Comparison of ENCODE assay signal across 23 mouse cellular contexts in genomic region chr9:85136715-85137582, GRCm38 (mm10).
"Had no signal": no experiment of that assay in that cellular context is flagged by ENCODE, and none has a peak within 500 bp of the region (broad histone marks: within the 10 kb centered on the region; RNA-seq: fewer than 3 reads in every experiment).

No protein-coding gene starts in this region.

- H3K4me2 ChIP-seq: limb, embryonic 13.5 days; liver, embryonic 12.5 days; liver, embryonic 15.5 days; midbrain, embryonic 11.5 days; midbrain, embryonic 15.5 days; neural tube, embryonic 12.5 days; neural tube, embryonic 15.5 days had no signal

- H3K9me3 ChIP-seq: limb, embryonic 10.5 days; limb, embryonic 13.5 days; liver, embryonic 12.5 days; liver, embryonic 15.5 days; megakaryocyte, embryonic 14.5 days; midbrain, embryonic 15.5 days; neural tube, embryonic 12.5 days; neural tube, embryonic 15.5 days had no signal

- H3K4me3 ChIP-seq: limb, embryonic 10.5 days; limb, embryonic 13.5 days; liver, embryonic 12.5 days; liver, embryonic 15.5 days; megakaryocyte, embryonic 14.5 days; midbrain, embryonic 15.5 days; neural tube, embryonic 12.5 days; neural tube, embryonic 15.5 days had no signal

- ATAC-seq: inflammation-experienced regulatory T-cells, adult 6 months; intestine, embryonic 16.5 days; liver, embryonic 12.5 days; midbrain, embryonic 15.5 days had no signal

- H3K27me3 ChIP-seq: limb, embryonic 13.5 days; liver, embryonic 12.5 days; liver, embryonic 15.5 days; megakaryocyte, embryonic 14.5 days; midbrain, embryonic 15.5 days; neural tube, embryonic 12.5 days; neural tube, embryonic 15.5 days had no signal

- H3K9ac ChIP-seq: limb, embryonic 13.5 days; liver, embryonic 12.5 days; liver, embryonic 15.5 days; midbrain, embryonic 15.5 days; neural tube, embryonic 12.5 days; neural tube, embryonic 15.5 days had no signal

- H3K36me3 ChIP-seq: limb, embryonic 10.5 days; limb, embryonic 13.5 days; liver, embryonic 12.5 days; liver, embryonic 15.5 days; midbrain, embryonic 15.5 days; neural tube, embryonic 12.5 days; neural tube, embryonic 15.5 days had no signal

- DNase-seq: kidney, adult 2 months; kidney, postnatal 10 days; kidney, postnatal 4 days; liver; lung, adult 18-20 months; right cerebral cortex, adult 18-20 months; right cerebral cortex, postnatal 14 days; right cerebral cortex, postnatal 4 days; thymus, adult 2 months; thymus, postnatal 14 days; thymus, postnatal 4 days had no signal

- H3K4me1 ChIP-seq: limb, embryonic 10.5 days; limb, embryonic 13.5 days; liver, embryonic 12.5 days; liver, embryonic 15.5 days; megakaryocyte, embryonic 14.5 days; neural tube, embryonic 12.5 days; neural tube, embryonic 15.5 days had no signal

- H3K27ac ChIP-seq: limb, embryonic 10.5 days; limb, embryonic 13.5 days; liver, embryonic 12.5 days; liver, embryonic 15.5 days; macrophage; midbrain, embryonic 15.5 days; neural tube, embryonic 12.5 days; neural tube, embryonic 15.5 days had no signal
